Mouse (Mus musculus): ENCODE measurements around the gene Eps15.
A peak's percentile ranks its signal among the peaks of the same experiment; 100 is the strongest.

Eps15 gene

GRCm38 (mm10) chr4:109279689-109280458 is at the start of gene Eps15:
Eps15 (plus strand) TSS chr4:109280268.
- peak; percentile 71 for DNase-seq

GRCm38 (mm10) chr4:109234185-109234584 is 45.9 kb upstream of the Eps15 start, which contains the start of gene Calr4:
Calr4 (plus strand) TSS chr4:109234485.
- DNase-seq, result no peak

GRCm38 (mm10) chr4:109234806-109235350 is 45.2 kb upstream of the Eps15 start:
- DNase-seq, result no peak

GRCm38 (mm10) chr4:109236186-109236879 is 43.7 kb upstream of the Eps15 start:
- DNase-seq, result no peak

GRCm38 (mm10) chr4:109238428-109239268 is 41.4 kb upstream of the Eps15 start:
- DNase-seq, result peak; percentile 26

- DNase-seq, result no peak
These were observed 38.8 kb upstream of the Eps15 start for GRCm38 (mm10) chr4:109241221-109241620.

- DNase-seq, result no peak
These were observed 38.1 kb upstream of the Eps15 start for GRCm38 (mm10) chr4:109241934-109242333.

GRCm38 (mm10) chr4:109244506-109244905 is 35.6 kb upstream of the Eps15 start:
- no peak for DNase-seq

GRCm38 (mm10) chr4:109245016-109245620 is 35.0 kb upstream of the Eps15 start:
- DNase-seq, result no peak

- DNase-seq, result no peak
These were observed 28.5 kb upstream of the Eps15 start for GRCm38 (mm10) chr4:109251605-109252004.

- DNase-seq, result no peak
These were observed 27.9 kb upstream of the Eps15 start for GRCm38 (mm10) chr4:109252199-109252598.

- no peak for DNase-seq
These were observed 26.4 kb upstream of the Eps15 start for GRCm38 (mm10) chr4:109253664-109254151.

GRCm38 (mm10) chr4:109254511-109254910 is 25.6 kb upstream of the Eps15 start:
- DNase-seq, result no peak

GRCm38 (mm10) chr4:109255321-109255720 is 24.7 kb upstream of the Eps15 start:
- no peak for DNase-seq

- DNase-seq, result no peak
These were observed 24.2 kb upstream of the Eps15 start for GRCm38 (mm10) chr4:109255727-109256417.

GRCm38 (mm10) chr4:109256791-109257190 is 23.3 kb upstream of the Eps15 start:
- DNase-seq, result no peak

GRCm38 (mm10) chr4:109257639-109258038 is 22.4 kb upstream of the Eps15 start:
- no peak for DNase-seq

- DNase-seq, result no peak
These were observed 18.0 kb upstream of the Eps15 start for GRCm38 (mm10) chr4:109262068-109262467.

GRCm38 (mm10) chr4:109266056-109266455 is 14.0 kb upstream of the Eps15 start:
- DNase-seq, result no peak

GRCm38 (mm10) chr4:109266744-109267143 is 13.3 kb upstream of the Eps15 start:
- DNase-seq, result no peak

- no peak for DNase-seq
These were observed 12.6 kb upstream of the Eps15 start for GRCm38 (mm10) chr4:109267452-109267851.

- no peak for DNase-seq
These were observed 11.2 kb upstream of the Eps15 start for GRCm38 (mm10) chr4:109268903-109269302.

Data from right cerebral cortex, postnatal 25 days (tissue).